Mouse (Mus musculus): ENCODE measurements around the gene 1700017D01Rik.

1700017D01Rik gene

GRCm38 (mm10) chr19:11048503-11048902, 82.2 kb downstream of the 1700017D01Rik start:
- no peak for DNase-seq (ENCODE audit: extremely low read depth, low read depth, low spot score)

DNA sequence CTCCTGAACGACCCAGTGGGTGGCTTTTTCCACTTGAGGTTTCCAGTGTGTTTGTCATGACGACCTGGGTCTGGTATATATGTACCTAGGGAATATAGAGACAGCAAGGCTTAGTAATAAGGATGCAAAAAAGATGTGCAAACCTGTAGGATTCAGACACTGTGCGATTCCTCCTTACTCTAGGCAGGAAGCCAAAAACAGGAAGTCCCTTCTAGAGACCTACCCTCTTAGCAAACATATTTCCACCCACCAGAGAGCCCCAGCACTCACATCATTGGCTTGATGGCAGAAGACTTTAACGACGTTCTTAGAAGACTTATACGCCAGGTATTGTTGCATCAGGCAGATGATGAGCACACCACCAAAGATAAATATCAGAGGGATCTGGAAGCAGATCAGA, 82.7 kb downstream of the 1700017D01Rik start:
- no peak for DNase-seq (ENCODE audit: extremely low read depth, low read depth, low spot score)
